Mouse (Mus musculus) telencephalon, adult 2 months (tissue): ENCODE measurements around the gene Sult1a1.

ENCODE experiments used
- DNase-seq: peaks from one replicate; pipeline ENCODE4 v3.0.0-alpha.2; 2011; ENCODE audit warnings: low read depth, low spot score

Sult1a1 gene

DNA sequence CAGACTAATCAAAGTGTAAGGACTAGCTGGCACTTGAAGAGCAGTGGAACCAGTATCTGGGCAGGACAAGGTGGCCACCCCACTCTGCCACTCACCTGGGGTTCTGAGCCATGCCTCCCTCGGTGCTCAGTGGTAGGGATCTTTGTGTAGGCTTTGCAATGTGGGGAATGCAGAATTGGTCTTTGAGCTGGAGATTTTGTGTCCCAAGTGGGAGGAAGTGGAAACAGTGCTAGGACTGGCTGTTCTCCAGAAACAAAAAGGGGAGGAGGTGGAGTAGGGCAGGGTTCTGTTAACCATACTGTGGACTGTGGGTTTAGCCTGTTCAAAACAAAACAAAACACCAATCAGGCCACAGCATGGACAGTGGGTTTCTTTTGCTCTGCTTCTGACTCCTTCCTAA, at the start of gene Sult1a1:
Gene Sult1a1, minus strand, starts transcription at position 226 of the 400 bp plus-strand sequence.
- no peak for DNase-seq

DNA sequence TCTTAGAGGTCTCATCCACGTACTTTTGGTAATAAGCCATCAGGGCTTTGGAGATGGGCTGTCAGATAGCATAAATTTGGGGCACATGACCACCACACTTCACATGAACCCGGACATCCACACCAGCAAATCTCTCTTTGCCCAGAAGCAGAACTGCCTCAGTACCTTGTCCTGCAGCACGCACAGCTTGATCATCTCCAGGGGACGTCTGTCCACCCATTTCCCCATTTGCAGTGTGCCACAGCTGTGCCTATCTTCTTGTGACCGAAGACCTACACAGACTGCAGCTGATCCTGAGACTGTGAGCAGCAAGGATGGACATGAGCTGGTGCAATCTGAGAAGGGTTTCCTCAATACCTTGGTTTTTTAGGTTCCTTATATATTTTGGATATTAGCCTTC, 49.4 kb upstream of the Sult1a1 start:
- no peak for DNase-seq

DNA sequence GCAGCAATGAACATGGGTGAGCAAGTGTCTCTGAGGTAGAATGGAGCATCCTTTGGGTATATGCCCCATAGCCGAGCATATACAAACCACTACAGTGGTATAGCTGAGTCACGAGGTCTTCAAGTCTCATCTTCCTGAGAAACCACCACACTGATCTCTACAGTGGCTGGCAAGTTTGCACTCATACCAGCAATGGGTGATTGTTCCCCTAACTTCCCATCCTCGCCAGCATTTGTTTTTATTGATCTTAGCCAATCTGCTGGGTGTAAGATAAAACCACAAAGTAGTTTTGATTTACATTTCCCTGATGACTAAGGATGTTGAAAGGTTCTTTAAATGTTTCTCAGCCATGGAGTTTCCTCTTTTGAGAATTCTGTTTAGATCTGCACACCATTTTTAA, 48.8 kb upstream of the Sult1a1 start:
- DNase-seq = no peak

GRCm38 (mm10) chr7:126721635-126722034, 45.4 kb upstream of the Sult1a1 start:
- no peak for DNase-seq

DNA sequence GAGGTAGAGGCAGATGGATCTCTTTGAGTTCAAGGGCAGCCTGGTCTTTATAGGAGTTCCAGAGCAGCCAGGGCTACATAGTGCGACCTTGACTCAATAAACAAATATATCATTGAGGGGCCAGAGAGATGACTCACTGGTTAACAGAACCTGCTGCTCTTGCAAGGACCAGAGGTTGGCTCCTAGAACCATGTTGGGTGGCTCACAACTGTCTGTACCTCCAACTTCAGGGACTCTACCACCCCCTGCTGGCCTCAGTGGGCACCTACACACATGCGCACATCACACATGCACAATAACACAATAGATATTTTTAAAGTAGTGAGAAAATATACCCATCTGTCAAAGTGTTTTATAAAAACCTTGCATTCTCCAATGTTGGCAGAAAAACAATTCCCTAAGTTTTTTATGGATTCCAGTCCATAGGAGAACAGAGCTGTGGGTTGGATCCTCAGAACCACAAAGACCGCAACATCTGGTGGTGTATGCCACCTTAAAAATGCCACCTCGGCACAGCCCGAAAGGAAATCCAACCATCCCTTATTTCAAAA, 42.6 kb upstream of the Sult1a1 start:
- no peak for DNase-seq

- no peak for DNase-seq
Measured at GRCm38 (mm10) chr7:126717566-126717965, 41.3 kb upstream of the Sult1a1 start.

GRCm38 (mm10) chr7:126715679-126716078, 39.4 kb upstream of the Sult1a1 start:
- no peak for DNase-seq

DNA sequence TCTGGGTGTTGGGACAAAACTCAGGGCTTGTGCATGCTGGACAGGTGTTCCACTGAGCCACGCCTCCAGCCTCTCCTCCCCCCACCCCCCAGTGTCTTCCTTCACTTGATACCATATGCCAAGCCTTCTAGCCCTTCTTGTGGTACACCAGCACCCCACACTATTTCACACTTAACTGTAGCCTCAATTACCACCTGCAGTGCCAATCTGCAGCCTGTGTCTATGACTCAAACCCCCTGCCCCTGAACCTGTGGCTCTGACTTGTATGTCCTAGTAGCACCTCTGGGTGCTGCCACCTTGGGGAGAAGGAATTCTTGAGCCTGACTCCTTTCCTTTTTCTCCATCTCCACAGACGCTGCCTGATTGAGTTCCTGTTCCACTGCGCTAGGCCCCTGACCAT, 35.7 kb upstream of the Sult1a1 start:
- DNase-seq = no peak

DNA sequence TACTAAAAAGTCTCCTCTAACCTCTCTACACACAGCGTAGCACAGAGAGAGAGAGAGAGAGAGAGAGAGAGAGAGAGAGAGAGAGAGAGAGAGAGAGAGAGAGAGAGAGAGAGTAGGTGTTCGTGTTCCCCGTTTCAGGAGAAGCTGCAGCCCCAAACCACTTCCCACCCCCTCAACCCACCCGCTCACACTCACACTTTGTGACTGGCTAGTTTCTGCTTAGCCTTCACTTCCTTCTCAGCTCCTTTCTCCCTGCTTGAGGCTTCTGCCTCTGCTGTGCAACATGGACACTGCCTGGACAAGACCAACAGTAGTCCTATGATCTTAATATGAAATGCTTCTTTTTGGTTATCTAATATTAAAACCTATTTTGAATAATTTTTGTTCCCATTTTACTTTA, 34.0 kb upstream of the Sult1a1 start:
- no peak for DNase-seq

GRCm38 (mm10) chr7:126708175-126708952, 32.1 kb upstream of the Sult1a1 start:
- no peak for DNase-seq

- no peak for DNase-seq
Measured at GRCm38 (mm10) chr7:126707442-126708174, 31.4 kb upstream of the Sult1a1 start, which contains the start of gene Coro1a. Coro1a (minus strand) TSS chr7:126707787.

DNA sequence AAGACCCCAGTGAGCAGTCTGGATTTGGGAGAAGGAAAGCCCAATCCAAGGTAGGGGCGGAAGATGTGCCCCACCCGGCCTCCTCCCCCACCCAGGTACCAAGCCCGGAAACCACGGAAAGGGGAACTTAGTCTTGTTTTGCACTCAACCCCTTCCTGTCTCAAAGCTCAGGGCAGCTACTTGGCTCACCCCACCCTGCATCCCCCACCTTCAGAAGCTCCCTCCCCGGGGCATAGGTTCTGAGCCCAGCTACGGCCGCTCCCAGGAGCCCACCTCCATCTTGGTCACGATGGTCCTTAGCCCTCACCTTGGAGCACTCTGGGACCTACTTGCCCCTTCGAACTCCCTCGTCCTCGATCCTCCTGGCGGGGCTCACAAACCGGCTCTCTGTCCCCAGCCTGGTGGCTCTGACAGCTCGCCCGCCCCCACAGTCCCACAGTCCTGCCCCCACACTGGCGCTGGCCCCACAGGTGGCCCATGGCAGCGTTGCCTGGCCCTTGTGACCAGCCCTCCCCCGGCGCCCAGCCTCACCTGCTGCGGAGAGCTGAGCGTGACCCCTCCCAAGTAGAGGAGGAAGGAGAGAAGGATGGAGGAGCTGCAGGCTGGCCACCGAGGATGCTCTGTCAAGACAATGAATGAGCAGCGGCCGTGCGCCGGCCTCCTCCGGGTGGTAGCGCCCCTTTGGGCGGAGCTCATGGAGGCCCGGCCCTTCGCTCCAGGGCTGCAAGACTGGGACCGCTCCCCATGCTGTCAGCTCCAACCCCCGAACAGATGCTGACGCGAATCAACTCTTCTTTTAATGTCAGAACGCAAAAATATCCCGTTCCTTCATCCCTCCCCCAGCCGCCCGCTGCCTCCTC, 28.1 kb upstream of the Sult1a1 start:
- peak; percentile 89 for DNase-seq

GRCm38 (mm10) chr7:126703757-126704077, 27.5 kb upstream of the Sult1a1 start:
- DNase-seq = no peak

- no peak for DNase-seq
Measured at GRCm38 (mm10) chr7:126702861-126703756, 26.9 kb upstream of the Sult1a1 start.

- no peak for DNase-seq
Measured at GRCm38 (mm10) chr7:126702358-126702757, 26.1 kb upstream of the Sult1a1 start.

- DNase-seq = no peak
Measured at GRCm38 (mm10) chr7:126701559-126702357, 25.5 kb upstream of the Sult1a1 start.

DNA sequence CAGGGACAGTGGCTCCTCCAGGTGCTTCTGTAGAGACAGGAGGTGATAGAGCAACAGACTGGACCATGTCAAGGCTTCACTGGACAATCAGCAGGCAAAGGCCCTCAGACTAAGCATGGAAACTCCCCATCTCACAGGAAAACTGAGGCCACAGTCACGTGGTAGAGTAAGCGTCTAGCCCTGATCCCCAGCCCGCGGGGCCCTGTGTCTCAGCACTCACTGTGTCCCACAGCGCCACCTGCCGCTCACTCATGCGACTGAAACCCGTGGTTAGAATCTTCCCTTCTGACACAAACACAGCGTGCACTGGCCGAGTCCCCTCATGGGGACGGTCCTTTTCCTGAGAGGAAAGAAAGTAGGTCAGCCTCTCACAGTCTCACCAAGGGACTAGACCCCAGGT, 24.8 kb upstream of the Sult1a1 start:
- no peak for DNase-seq

- DNase-seq = no peak
Measured at GRCm38 (mm10) chr7:126700063-126701015, 24.1 kb upstream of the Sult1a1 start.

DNA sequence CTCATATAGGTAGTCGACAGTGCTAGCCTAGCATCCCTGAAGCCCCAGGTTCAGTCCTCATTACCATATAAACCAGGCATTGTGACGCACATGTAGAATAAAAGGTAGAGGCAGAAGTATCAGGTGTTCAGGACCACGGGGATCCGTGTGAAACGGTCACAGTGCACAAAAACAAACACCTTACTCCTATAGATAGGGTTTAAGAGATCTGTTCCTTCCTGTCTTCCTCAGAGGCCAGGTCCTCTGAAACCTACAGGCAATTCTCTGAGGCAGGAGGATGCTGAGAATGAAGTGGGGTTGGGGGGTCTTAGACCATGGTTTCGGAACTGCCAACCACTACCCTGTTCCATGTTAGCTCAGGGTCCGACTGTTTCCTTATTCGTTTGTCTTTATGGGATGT, 21.6 kb upstream of the Sult1a1 start:
- DNase-seq = no peak
